In genomic region chr16:30054541-30054940, GRCm38 (mm10) we compare ENCODE assay signal across 18 mouse cellular contexts.
"Had no signal": no experiment of that assay in that cellular context is flagged by ENCODE, and none has a peak within 500 bp of the region (broad histone marks: within the 10 kb centered on the region; RNA-seq: fewer than 3 reads in every experiment).

No protein-coding gene starts in this region.

- H3K4me3 ChIP-seq: limb, embryonic 13.5 days; liver, embryonic 12.5 days; liver, embryonic 15.5 days; lung, embryonic 15.5 days; megakaryocyte, embryonic 14.5 days; midbrain, embryonic 10.5 days; midbrain, embryonic 13.5 days; myocyte; neural tube, embryonic 13.5 days had no signal

- H3K27me3 ChIP-seq: lung, embryonic 15.5 days had no signal

- H3K9me3 ChIP-seq: limb, embryonic 13.5 days; liver, embryonic 12.5 days; liver, embryonic 15.5 days; lung, embryonic 15.5 days; midbrain, embryonic 10.5 days; midbrain, embryonic 13.5 days; neural tube, embryonic 13.5 days had no signal

- DNase-seq: kidney, adult 9 months; kidney, postnatal 14 days; kidney, postnatal 4 days; left cerebral cortex, postnatal 4 days; liver; lung, adult 18-20 months; lung, postnatal 10 days; lung, postnatal 36 days; thymus, postnatal 36 days had no signal

- H3K36me3 ChIP-seq: limb, embryonic 13.5 days; liver, embryonic 12.5 days; liver, embryonic 15.5 days; lung, embryonic 15.5 days; midbrain, embryonic 10.5 days; midbrain, embryonic 13.5 days; neural tube, embryonic 13.5 days had no signal

- H3K27ac ChIP-seq: limb, embryonic 13.5 days; liver, embryonic 12.5 days; liver, embryonic 15.5 days; midbrain, embryonic 10.5 days; midbrain, embryonic 13.5 days; neural tube, embryonic 13.5 days had no signal
